Mouse (Mus musculus): ENCODE results near the gene Pcdh15. TPM values are rescaled to one million over a fixed set of nuclear protein-coding genes. Genes with fewer than 3 reads are reported as not detected.

Pcdh15 gene
- polyA plus RNA-seq, 1 experiment from 2014 or later, result 0.62 TPM

DNA sequence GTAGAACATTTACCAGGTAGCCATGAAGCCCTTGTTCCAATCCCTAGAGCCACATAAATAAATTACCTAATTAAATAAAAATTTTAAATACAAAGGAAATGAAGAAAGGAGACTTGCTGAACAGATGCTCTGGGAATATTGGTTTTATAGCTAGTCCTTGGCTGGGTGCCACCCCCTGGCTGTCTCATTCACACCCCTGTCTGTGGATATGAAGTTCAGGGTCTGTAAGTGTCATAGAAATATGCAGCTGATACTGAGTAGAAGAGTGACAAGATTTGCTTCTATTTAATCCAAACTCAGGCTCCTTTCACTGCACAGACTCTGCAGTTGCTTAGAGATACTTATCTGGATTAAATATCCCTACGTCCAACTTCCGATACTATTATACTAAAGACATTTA, 1205.0 kb downstream of the Pcdh15 start:
- Histone ChIP-seq H3K4me3 (ENCODE audit: low read length) (no peak overlapping the region), H3K27ac (ENCODE audit: low read depth, low read length) (no peak overlapping the region)

GRCm38 (mm10) chr10:74305439-74306158, 1206.5 kb downstream of the Pcdh15 start:
- 46% methylated on average over 5 of the region's 5 CpGs for WGBS
- Histone ChIP-seq H3K27ac (ENCODE audit: low read depth, low read length) (no peak overlapping the region), H3K36me3 (ENCODE audit: control insufficient read depth, insufficient read depth, low read length) (no peaks in the 10 kb centered on the region)

More for the DNA sequence above, 1205.0 kb downstream of the Pcdh15 start:
- no peak overlapping the region for H3K9ac ChIP-seq (ENCODE audit: low read depth, low read length)
- H3K4me1 ChIP-seq (ENCODE audit: control insufficient read depth, insufficient read depth, low read length), result no peaks in the 10 kb centered on the region
- H3K9me3 ChIP-seq (ENCODE audit: control insufficient read depth, low read length), result no peaks in the 10 kb centered on the region
- H3K4me2 ChIP-seq (replicated peaks; ENCODE audit: low read depth, low read length), result no peak overlapping the region
- ATAC-seq (ENCODE audit: low FRiP score, low TSS enrichment), result no peak
- H3K36me3 ChIP-seq (ENCODE audit: control insufficient read depth, insufficient read depth, low read length), result no peaks in the 10 kb centered on the region
- 90% methylated on average over 2 of the region's 2 CpGs for WGBS
- no peaks in the 10 kb centered on the region for H3K27me3 ChIP-seq (ENCODE audit: control insufficient read depth, insufficient read depth, low read length)

DNA sequence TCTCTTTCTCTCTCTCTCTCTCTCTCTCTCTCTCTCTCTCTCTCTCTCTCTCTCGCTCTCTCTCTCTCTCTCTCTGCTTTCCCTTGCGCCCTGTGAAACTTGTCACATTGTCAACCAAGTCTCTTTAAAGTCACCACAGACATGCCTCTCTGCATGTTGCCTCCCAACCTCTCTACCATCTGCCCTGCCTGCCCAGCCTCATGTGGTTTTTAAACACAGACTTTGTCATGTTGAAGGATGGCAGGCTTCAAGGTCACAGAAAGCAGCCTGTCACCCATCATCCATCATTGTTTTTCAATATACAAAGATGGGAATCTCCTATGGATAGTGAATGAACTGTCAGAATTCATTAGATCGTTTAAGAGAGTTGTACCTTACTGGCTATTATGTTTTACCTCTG, 1207.9 kb downstream of the Pcdh15 start:
- no peak overlapping the region for H3K9ac ChIP-seq (ENCODE audit: low read depth, low read length)
- no peaks in the 10 kb centered on the region for H3K4me1 ChIP-seq (ENCODE audit: control insufficient read depth, insufficient read depth, low read length)
- H3K9me3 ChIP-seq (ENCODE audit: control insufficient read depth, low read length), result no peaks in the 10 kb centered on the region
- no peaks in the 10 kb centered on the region for H3K36me3 ChIP-seq (ENCODE audit: control insufficient read depth, insufficient read depth, low read length)
- ATAC-seq (ENCODE audit: low FRiP score, low TSS enrichment), result no peak
- H3K4me2 ChIP-seq (replicated peaks; ENCODE audit: low read depth, low read length), result no peak overlapping the region
- H3K27ac ChIP-seq (ENCODE audit: low read depth, low read length), result no peak overlapping the region
- no peak overlapping the region for H3K4me3 ChIP-seq (ENCODE audit: low read length)
- H3K27me3 ChIP-seq (ENCODE audit: control insufficient read depth, insufficient read depth, low read length), result no peaks in the 10 kb centered on the region
- 78% methylated on average over 3 of the region's 3 CpGs for WGBS

More at GRCm38 (mm10) chr10:74305439-74306158, 1206.5 kb downstream of the Pcdh15 start:
- no peaks in the 10 kb centered on the region for H3K9me3 ChIP-seq (ENCODE audit: control insufficient read depth, low read length)
- no peak overlapping the region for H3K4me3 ChIP-seq (ENCODE audit: low read length)
- H3K4me1 ChIP-seq (ENCODE audit: control insufficient read depth, insufficient read depth, low read length), result no peaks in the 10 kb centered on the region
- no peak overlapping the region for H3K4me2 ChIP-seq (replicated peaks; ENCODE audit: low read depth, low read length)
- H3K27me3 ChIP-seq (ENCODE audit: control insufficient read depth, insufficient read depth, low read length), result no peaks in the 10 kb centered on the region
- no peak overlapping the region for H3K9ac ChIP-seq (ENCODE audit: low read depth, low read length)
- no peak for ATAC-seq (ENCODE audit: low FRiP score, low TSS enrichment)

DNA sequence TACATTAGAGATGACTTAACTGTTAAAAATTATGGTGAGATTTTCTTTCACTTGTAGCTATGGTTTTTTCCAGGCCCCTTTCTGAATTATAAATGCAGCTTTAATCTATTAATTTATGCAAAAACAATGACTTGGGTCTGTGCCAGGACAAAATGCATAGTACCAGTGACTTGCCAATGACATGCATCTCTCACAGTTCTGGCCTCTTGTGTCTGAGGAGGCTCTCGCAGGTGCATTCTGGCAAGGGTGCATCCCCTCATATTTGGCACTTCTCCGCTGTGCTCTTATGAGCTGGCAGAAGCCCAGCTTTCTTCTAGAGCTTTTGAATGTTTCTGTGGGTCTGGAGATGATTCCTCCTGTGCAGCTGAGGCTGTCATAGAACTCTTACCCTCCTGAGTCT, 1216.9 kb downstream of the Pcdh15 start:
- no peaks in the 10 kb centered on the region for H3K4me1 ChIP-seq (ENCODE audit: control insufficient read depth, insufficient read depth, low read length)
- no peaks in the 10 kb centered on the region for H3K9me3 ChIP-seq (ENCODE audit: control insufficient read depth, low read length)
- H3K9ac ChIP-seq (ENCODE audit: low read depth, low read length), result no peak overlapping the region
- H3K36me3 ChIP-seq (ENCODE audit: control insufficient read depth, insufficient read depth, low read length), result no peaks in the 10 kb centered on the region
- ATAC-seq (ENCODE audit: low FRiP score, low TSS enrichment), result no peak
- no peak overlapping the region for H3K27ac ChIP-seq (ENCODE audit: low read depth, low read length)
- H3K4me2 ChIP-seq (replicated peaks; ENCODE audit: low read depth, low read length), result no peak overlapping the region
- no peaks in the 10 kb centered on the region for H3K27me3 ChIP-seq (ENCODE audit: control insufficient read depth, insufficient read depth, low read length)
- 91% methylated on average over 2 of the region's 2 CpGs for WGBS
- H3K4me3 ChIP-seq (ENCODE audit: low read length), result no peak overlapping the region

- Histone ChIP-seq H3K4me3 (ENCODE audit: low read length) (no peak overlapping the region), H3K9me3 (ENCODE audit: control insufficient read depth, low read length) (no peaks in the 10 kb centered on the region), H3K4me1 (ENCODE audit: control insufficient read depth, insufficient read depth, low read length) (no peaks in the 10 kb centered on the region), H3K27ac (ENCODE audit: low read depth, low read length) (no peak overlapping the region), H3K27me3 (ENCODE audit: control insufficient read depth, insufficient read depth, low read length) (no peaks in the 10 kb centered on the region), H3K4me2 (replicated peaks; ENCODE audit: low read depth, low read length) (no peak overlapping the region), H3K36me3 (ENCODE audit: control insufficient read depth, insufficient read depth, low read length) (no peaks in the 10 kb centered on the region), H3K9ac (ENCODE audit: low read depth, low read length) (no peak overlapping the region)
- ATAC-seq (ENCODE audit: low FRiP score, low TSS enrichment), result no peak
- 74% methylated on average over 7 of the region's 7 CpGs for WGBS
These were observed 1236.3 kb downstream of the Pcdh15 start for GRCm38 (mm10) chr10:74335412-74335811.

GRCm38 (mm10) chr10:74339247-74340160, 1240.4 kb downstream of the Pcdh15 start:
- no peak overlapping the region for H3K27ac ChIP-seq (ENCODE audit: low read depth, low read length)

DNA sequence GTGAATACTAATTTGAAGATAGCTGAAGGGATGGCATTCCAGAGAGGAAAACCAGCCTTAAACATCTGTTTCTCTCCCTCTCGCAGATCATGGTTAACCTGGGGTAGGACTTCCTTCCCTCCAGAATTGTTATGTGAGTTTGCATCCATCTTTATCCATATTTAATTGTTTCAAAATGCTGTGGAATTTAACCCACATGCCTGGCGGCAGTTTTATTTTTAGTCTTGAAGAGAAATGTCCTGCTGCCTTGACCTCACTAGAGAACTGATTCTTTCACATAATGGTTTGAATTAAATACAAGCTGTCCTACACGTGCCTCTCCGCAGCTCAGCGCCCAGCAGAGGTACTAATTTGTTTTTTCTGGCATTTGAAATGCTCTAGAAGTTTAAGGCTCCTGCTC, 1260.4 kb downstream of the Pcdh15 start:
- no peak overlapping the region for H3K4me3 ChIP-seq (ENCODE audit: low read length)
- no peak overlapping the region for H3K4me2 ChIP-seq (replicated peaks; ENCODE audit: low read depth, low read length)
- no peak overlapping the region for H3K27ac ChIP-seq (ENCODE audit: low read depth, low read length)
- 59% methylated on average over 5 of the region's 5 CpGs for WGBS
- H3K4me1 ChIP-seq (ENCODE audit: control insufficient read depth, insufficient read depth, low read length), result no peaks in the 10 kb centered on the region
- no peaks in the 10 kb centered on the region for H3K36me3 ChIP-seq (ENCODE audit: control insufficient read depth, insufficient read depth, low read length)
- H3K9me3 ChIP-seq (ENCODE audit: control insufficient read depth, low read length), result no peaks in the 10 kb centered on the region
- no peak for ATAC-seq (ENCODE audit: low FRiP score, low TSS enrichment)
- no peak overlapping the region for H3K9ac ChIP-seq (ENCODE audit: low read depth, low read length)
- H3K27me3 ChIP-seq (ENCODE audit: control insufficient read depth, insufficient read depth, low read length), result no peaks in the 10 kb centered on the region

More at GRCm38 (mm10) chr10:74339247-74340160, 1240.4 kb downstream of the Pcdh15 start:
- no peaks in the 10 kb centered on the region for H3K9me3 ChIP-seq (ENCODE audit: control insufficient read depth, low read length)
- H3K4me2 ChIP-seq (replicated peaks; ENCODE audit: low read depth, low read length), result no peak overlapping the region
- H3K9ac ChIP-seq (ENCODE audit: low read depth, low read length), result no peak overlapping the region
- H3K4me3 ChIP-seq (ENCODE audit: low read length), result no peak overlapping the region
- H3K36me3 ChIP-seq (ENCODE audit: control insufficient read depth, insufficient read depth, low read length), result no peaks in the 10 kb centered on the region
- no peak for ATAC-seq (ENCODE audit: low FRiP score, low TSS enrichment)
- H3K4me1 ChIP-seq (ENCODE audit: control insufficient read depth, insufficient read depth, low read length), result no peaks in the 10 kb centered on the region
- WGBS, result 76% methylated on average over 3 of the region's 3 CpGs
- H3K27me3 ChIP-seq (ENCODE audit: control insufficient read depth, insufficient read depth, low read length), result no peaks in the 10 kb centered on the region

DNA sequence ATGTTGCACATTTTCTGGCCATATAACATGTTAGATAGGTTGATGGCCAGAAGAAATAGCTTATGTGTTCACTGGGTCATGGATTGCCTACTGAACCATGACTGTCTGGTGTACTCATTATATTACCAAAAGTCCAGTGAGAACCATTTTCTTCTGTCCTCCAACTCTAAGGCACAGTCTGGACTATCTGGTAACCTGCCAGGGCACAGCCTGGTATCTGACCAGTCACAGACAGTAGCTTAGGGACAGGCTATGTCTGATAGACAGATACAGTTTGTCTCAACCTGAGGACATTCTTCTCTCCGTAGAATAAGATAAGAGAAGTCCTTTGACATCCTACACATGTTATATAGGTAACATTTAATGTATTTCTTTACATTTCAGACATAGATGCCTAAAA, 1279.6 kb downstream of the Pcdh15 start:
- 54% methylated on average over 1 of the region's 1 CpGs for WGBS
- no peak overlapping the region for H3K27ac ChIP-seq (ENCODE audit: low read depth, low read length)
- no peak overlapping the region for H3K4me3 ChIP-seq (ENCODE audit: low read length)
- no peaks in the 10 kb centered on the region for H3K27me3 ChIP-seq (ENCODE audit: control insufficient read depth, insufficient read depth, low read length)
- ATAC-seq (ENCODE audit: low FRiP score, low TSS enrichment), result peak; percentile 75; the same call in 1 of the 2 replicates
- H3K4me2 ChIP-seq (replicated peaks; ENCODE audit: low read depth, low read length), result no peak overlapping the region
- H3K36me3 ChIP-seq (ENCODE audit: control insufficient read depth, insufficient read depth, low read length), result no peaks in the 10 kb centered on the region
- peaks cover 6% of the 10 kb centered on the region; the same call in 1 of the 2 replicates for H3K4me1 ChIP-seq (ENCODE audit: control insufficient read depth, insufficient read depth, low read length)
- H3K9me3 ChIP-seq (ENCODE audit: control insufficient read depth, low read length), result no peaks in the 10 kb centered on the region
- H3K9ac ChIP-seq (ENCODE audit: low read depth, low read length), result no peak overlapping the region
